Mouse (Mus musculus) ovary, adult 10 weeks (tissue): ENCODE measurements around the gene Zfp600. TPM values are rescaled to one million over a fixed set of nuclear protein-coding genes. Genes with fewer than 3 reads are reported as not detected.

Experiments used
- polyA plus RNA-seq: library from polyadenylated mRNA; stranded (reverse); fragments of 350-450 nt; fragmentation: Illumina TruSeq; extraction: RNeasy Lipid Tissue Mini Kit (QIAGEN cat#74804); gene quantifications from one replicate; pipeline ENCODE4 v1.2.3, GENCODE M21; 2014

Zfp600 gene
- polyA plus RNA-seq = 1.2 TPM

DNA sequence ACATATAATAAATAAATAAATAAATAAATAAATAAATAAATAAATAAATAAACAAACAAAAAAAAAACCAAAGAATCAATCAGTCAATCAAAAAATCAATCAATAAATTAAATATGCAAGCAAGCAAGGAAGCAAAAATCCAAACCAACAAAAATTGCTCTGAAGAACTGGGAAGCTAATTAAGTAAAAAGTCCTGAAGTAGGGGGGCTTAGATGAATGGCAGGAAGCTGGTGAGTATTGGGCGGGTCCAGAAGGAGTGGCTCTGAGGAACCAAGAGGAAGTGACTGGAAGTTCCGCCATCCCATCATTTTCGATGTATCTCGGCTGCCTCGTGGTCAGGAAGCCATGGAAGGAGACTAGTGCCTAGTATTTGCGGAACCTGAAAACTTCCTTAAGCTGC, at the start of gene Zfp600:
TSS of gene Zfp600 (plus strand) at position 301 of the 400 bp plus-strand sequence.

Other genes with a start within 250 kb of the Zfp600 start
- gene Zfp987, start 59.5 kb upstream of the Zfp600 start, polyA plus RNA-seq = 5.0 TPM